Mouse (Mus musculus) gastrocnemius, postnatal 10 days (tissue): ENCODE measurements at regions not wholly inside any gene's neighbourhood (a gene's known extent, or its start where the extent isn't known, plus 50 kb on each side); places are given as distances from the start of the nearest gene placed in this dataset.

ENCODE experiments used
- DNase-seq: peaks from one replicate; pipeline ENCODE4 v3.0.0; 2021; ENCODE audit warnings: mixed read lengths

DNA sequence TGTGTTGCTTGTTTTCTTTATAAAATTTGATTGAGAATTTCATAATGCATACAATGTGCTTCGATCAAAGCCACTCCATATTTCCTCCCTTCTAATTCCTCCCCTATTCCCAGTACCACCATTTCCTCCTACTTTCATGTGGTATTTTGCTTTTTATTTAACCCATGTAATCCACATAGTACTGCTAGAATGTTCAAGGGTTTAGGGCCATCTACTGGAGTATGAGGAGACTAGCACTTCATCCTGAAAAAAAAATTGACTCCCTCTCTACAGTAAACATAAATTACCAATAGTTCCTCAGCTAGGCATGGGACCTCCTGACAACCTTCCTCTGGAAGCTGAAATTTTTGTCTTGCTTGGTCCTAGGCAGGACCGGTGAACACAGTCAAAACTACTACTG lies 163.0 kb downstream of the Gpr165 start:
- DNase-seq, result no peak

GRCm38 (mm10) chrX:96878721-96879120 lies 165.5 kb downstream of the Gpr165 start:
- peak; percentile 4 for DNase-seq

- no peak for DNase-seq
Measured at GRCm38 (mm10) chrX:96879154-96879553, 165.9 kb downstream of the Gpr165 start.

GRCm38 (mm10) chrX:96900636-96901035 lies 171.8 kb upstream of the Pgr15l start:
- no peak for DNase-seq
